11 mouse cellular contexts compared by ENCODE assay signal in the genomic region with DNA sequence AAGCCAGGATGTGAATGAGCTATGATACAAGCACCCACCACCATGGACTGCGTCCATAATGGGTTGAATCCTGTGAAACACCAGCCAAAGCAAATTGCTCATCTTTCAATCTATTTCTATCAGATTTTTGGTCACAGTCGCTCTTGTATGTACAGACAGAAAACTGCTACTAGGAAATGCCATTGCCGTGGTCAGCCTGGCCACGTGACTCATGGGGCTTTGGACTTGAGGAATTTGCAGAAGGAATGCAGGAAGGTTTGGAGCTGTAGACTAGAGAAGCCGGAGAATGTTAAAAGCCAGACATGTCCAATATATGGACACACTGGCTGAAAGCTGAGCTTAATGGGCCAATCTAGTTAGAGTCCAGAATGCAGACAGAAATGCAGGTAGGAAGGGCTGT.
"Had no signal": no experiment of that assay in that cellular context is flagged by ENCODE, and none has a peak within 500 bp of the region (broad histone marks: within the 10 kb centered on the region; RNA-seq: fewer than 3 reads in every experiment).

No protein-coding gene starts in this region.

- DNase-seq: kidney, postnatal 36 days; left cerebral cortex, postnatal 4 days; lung, adult 18-20 months; lung, postnatal 14 days; right cerebral cortex, adult 18-20 months; right cerebral cortex, postnatal 25 days; thymus, postnatal 36 days had no signal

- H3K4me1 ChIP-seq: limb, embryonic 13.5 days had no signal

- H3K27me3 ChIP-seq: limb, embryonic 13.5 days; midbrain, embryonic 12.5 days had no signal

- H3K36me3 ChIP-seq: limb, embryonic 13.5 days; midbrain, embryonic 12.5 days had no signal

- H3K9me3 ChIP-seq: limb, embryonic 13.5 days; midbrain, embryonic 12.5 days had no signal

- H3K4me2 ChIP-seq: limb, embryonic 13.5 days; midbrain, embryonic 12.5 days had no signal

- H3K9ac ChIP-seq: limb, embryonic 13.5 days; liver, embryonic 14.5 days; midbrain, embryonic 12.5 days had no signal

- ATAC-seq: midbrain, embryonic 16.5 days had no signal

- H3K27ac ChIP-seq: limb, embryonic 13.5 days; liver, embryonic 14.5 days; midbrain, embryonic 12.5 days had no signal

- H3K4me3 ChIP-seq: limb, embryonic 13.5 days; midbrain, embryonic 12.5 days had no signal
